ENCODE assay signal across 8 mouse cellular contexts in the genomic region with DNA sequence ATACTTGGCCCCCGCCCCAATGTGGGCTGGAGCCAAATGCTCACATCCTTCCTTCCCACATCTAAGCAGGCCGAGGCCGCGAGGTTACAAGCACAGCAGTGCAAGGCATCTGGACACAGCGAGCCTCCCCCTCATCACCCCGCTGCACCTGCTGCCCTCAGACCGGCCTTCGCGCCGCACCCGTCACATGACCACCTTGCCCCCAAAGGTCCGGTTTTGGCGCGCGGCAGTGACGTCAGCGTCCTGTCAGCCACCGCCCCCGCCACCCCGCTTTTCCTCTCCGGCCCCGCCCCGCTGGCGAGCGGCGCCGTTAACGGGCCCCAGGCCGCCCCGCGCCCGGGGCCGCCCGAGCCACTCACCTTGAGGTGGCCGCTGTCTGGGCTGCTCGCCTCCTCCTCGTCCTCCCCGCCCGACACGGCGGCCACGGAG. TPM values are rescaled to one million over a fixed set of nuclear protein-coding genes. Genes with fewer than 3 reads are reported as not detected.
A peak's percentile ranks its signal among the peaks of the same experiment; 100 is the strongest.
DNase-seq lines count a peak whose midpoint lies in the region; ATAC-seq and TF ChIP-seq lines count a peak whose summit lies in the region.

No protein-coding gene starts in this region.

- H3K36me3 ChIP-seq in forebrain, embryonic 12.5 days (replicated peaks), result no peaks in the 10 kb centered on the region
- H3K36me3 ChIP-seq in heart, postnatal 0 days (replicated peaks; ENCODE audit: control insufficient read depth, insufficient read depth, low read length), result no peaks in the 10 kb centered on the region
- no peaks in the 10 kb centered on the region for H3K36me3 ChIP-seq in neural tube, embryonic 15.5 days

- H3K27me3 ChIP-seq in forebrain, embryonic 12.5 days, result no peaks in the 10 kb centered on the region
- no peaks in the 10 kb centered on the region for H3K27me3 ChIP-seq in heart, postnatal 0 days (ENCODE audit: control insufficient read depth, insufficient read depth, low read length)
- H3K27me3 ChIP-seq in neural tube, embryonic 15.5 days (replicated peaks), result no peaks in the 10 kb centered on the region

- peak; percentile 21 for ATAC-seq in forebrain, embryonic 12.5 days (ENCODE audit: low FRiP score)
- ATAC-seq in heart, postnatal 0 days (ENCODE audit: insufficient read depth, low read depth), result peak; percentile 6
- peak; percentile 43 for ATAC-seq in neural tube, embryonic 15.5 days (ENCODE audit: low FRiP score)

- peaks cover 25% of the 10 kb centered on the region for H3K4me1 ChIP-seq in forebrain, embryonic 12.5 days
- peaks cover 36% of the 10 kb centered on the region for H3K4me1 ChIP-seq in heart, postnatal 0 days (ENCODE audit: control insufficient read depth, insufficient read depth)
- H3K4me1 ChIP-seq in lung, adult 2 months (ENCODE audit: control insufficient read depth, insufficient read depth, low read length), result no peaks in the 10 kb centered on the region
- H3K4me1 ChIP-seq in neural tube, embryonic 15.5 days, result peaks cover 20% of the 10 kb centered on the region

- peak overlapping the region; percentile 86 for H3K9ac ChIP-seq in forebrain, embryonic 12.5 days
- peak overlapping the region; percentile 74 for H3K9ac ChIP-seq in heart, postnatal 0 days (replicated peaks; ENCODE audit: low read depth, low read length)
- peak overlapping the region; percentile 64 for H3K9ac ChIP-seq in neural tube, embryonic 15.5 days (replicated peaks)

- TF ChIP-seq EP300 in heart, postnatal 0 days (IDR thresholded peaks at IDR 0.05; ENCODE audit: low read depth), result no peak

- WGBS in forebrain, embryonic 12.5 days, result under 1% methylated on average over 42 of the region's 42 CpGs
- WGBS in heart, postnatal 0 days, result under 1% methylated on average over 40 of the region's 42 CpGs
- 1% methylated on average over 42 of the region's 42 CpGs for WGBS in lung, adult 2 months
- WGBS in neural tube, embryonic 15.5 days, result 1% methylated on average over 40 of the region's 42 CpGs

- H3K4me3 ChIP-seq in forebrain, embryonic 12.5 days (replicated peaks), result peak overlapping the region; percentile 95
- H3K4me3 ChIP-seq in heart, postnatal 0 days (ENCODE audit: low read depth, low read length), result peak overlapping the region; percentile 92
- peak overlapping the region; percentile 86 for H3K4me3 ChIP-seq in lung, adult 2 months (replicated peaks; ENCODE audit: extremely low read depth, low read depth, low read length)
- peak overlapping the region; percentile 88 for H3K4me3 ChIP-seq in neural tube, embryonic 15.5 days (replicated peaks)

- peak overlapping the region; percentile 89 for H3K4me2 ChIP-seq in forebrain, embryonic 12.5 days
- H3K4me2 ChIP-seq in heart, postnatal 0 days (ENCODE audit: low read depth, low read length), result peak overlapping the region; percentile 95
- H3K4me2 ChIP-seq in neural tube, embryonic 15.5 days, result peak overlapping the region; percentile 87

- no peaks in the 10 kb centered on the region for H3K9me3 ChIP-seq in forebrain, embryonic 12.5 days
- H3K9me3 ChIP-seq in heart, postnatal 0 days (replicated peaks; ENCODE audit: control insufficient read depth, low read length), result no peaks in the 10 kb centered on the region
- H3K9me3 ChIP-seq in neural tube, embryonic 15.5 days (replicated peaks), result no peaks in the 10 kb centered on the region

- peak; percentile 49 to 55 for DNase-seq in CD8-positive naive resting alpha-beta T cell, adult 2 months (ENCODE audit: low read depth in 2 of 2, low spot score in 2 of 2)
- DNase-seq in c-Kit-positive CD71-negative TER-119-negative erythroid progenitor cells, embryonic 14.5 days (ENCODE audit: low read depth), result peak; percentile 76
- DNase-seq in heart, postnatal 0 days (ENCODE audit: low spot score), result peak; percentile 79
- peak; percentile 93 to 95 for DNase-seq in kidney, postnatal 4 days
- DNase-seq in lung, adult 2 months, result peak; percentile 87
- peak; percentile 92 for DNase-seq in testis, postnatal 14 days (ENCODE audit: low spot score)

- peak overlapping the region; percentile 94 for H3K27ac ChIP-seq in forebrain, embryonic 12.5 days
- H3K27ac ChIP-seq in heart, postnatal 0 days (ENCODE audit: low read depth), result peak overlapping the region; percentile 92
- H3K27ac ChIP-seq in neural tube, embryonic 15.5 days (replicated peaks), result peak overlapping the region; percentile 79

- no peak for TF ChIP-seq CTCF in heart, postnatal 0 days (IDR thresholded peaks at IDR 0.05; ENCODE audit: low read depth)
- no peak for TF ChIP-seq CTCF in lung, adult 2 months (IDR thresholded peaks at IDR 0.05; ENCODE audit: insufficient read depth, low read length)

- TF ChIP-seq POLR2A in lung, adult 2 months (IDR thresholded peaks at IDR 0.05; ENCODE audit: borderline replicate concordance, extremely low read depth, low read depth, low read length), result peak; percentile 67; the same call in 1 of the 2 replicates

RNA-seq across cellular contexts. Expression of a gene that starts 0.7 kb away (rescaled TPM):
- polyA plus RNA-seq in forebrain, embryonic 12.5 days (2016; fragmentation: Nextera tagmentation; extraction: Ambion mirVana), result 27.9 and 29.3 TPM in 2 replicates
- total RNA-seq in heart, postnatal 0 days (2014; rRNA removed; ENCODE audit: low replicate concordance), result 35.0 and 35.6 TPM in 2 replicates
- polyA plus RNA-seq in heart, postnatal 0 days (2015; fragmentation: Nextera tagmentation; extraction: Ambion mirVana), result 22.7 and 23.8 TPM in 2 replicates
- polyA plus RNA-seq in lung, adult 2 months (2012; rRNA removed), result 7.1 and 10.4 TPM in 2 replicates
- polyA plus RNA-seq in neural tube, embryonic 15.5 days (2015; fragmentation: Nextera tagmentation; extraction: Ambion mirVana), result 5.0 and 6.3 TPM in 2 replicates

RNA-seq across cellular contexts. Expression of a gene that starts 9.4 kb away (rescaled TPM):
- 20.0 and 20.6 TPM in 2 replicates for polyA plus RNA-seq in forebrain, embryonic 12.5 days (2016; fragmentation: Nextera tagmentation; extraction: Ambion mirVana)
- 39.7 and 50.3 TPM in 2 replicates for total RNA-seq in heart, postnatal 0 days (2014; rRNA removed; ENCODE audit: low replicate concordance)
- 42.1 and 44.0 TPM in 2 replicates for polyA plus RNA-seq in heart, postnatal 0 days (2015; fragmentation: Nextera tagmentation; extraction: Ambion mirVana)
- polyA plus RNA-seq in lung, adult 2 months (2012; rRNA removed), result 22.6 and 26.7 TPM in 2 replicates
- polyA plus RNA-seq in neural tube, embryonic 15.5 days (2015; fragmentation: Nextera tagmentation; extraction: Ambion mirVana), result 52.5 and 55.9 TPM in 2 replicates

RNA-seq across cellular contexts. Expression of a gene that starts 23.1 kb away (rescaled TPM):
- polyA plus RNA-seq in forebrain, embryonic 12.5 days (2016; fragmentation: Nextera tagmentation; extraction: Ambion mirVana), result 1.3 and 1.9 TPM in 2 replicates
- total RNA-seq in heart, postnatal 0 days (2014; rRNA removed; ENCODE audit: low replicate concordance), result 2.0 and 3.7 TPM in 2 replicates
- polyA plus RNA-seq in heart, postnatal 0 days (2015; fragmentation: Nextera tagmentation; extraction: Ambion mirVana), result 3.5 and 5.3 TPM in 2 replicates
- polyA plus RNA-seq in lung, adult 2 months (2012; rRNA removed), result 5.7 and 6.8 TPM in 2 replicates
- 1.6 and 2.7 TPM in 2 replicates for polyA plus RNA-seq in neural tube, embryonic 15.5 days (2015; fragmentation: Nextera tagmentation; extraction: Ambion mirVana)

Comparison
In these comparisons a context has a peak if more than half of its experiments do, and no peak if none do; other contexts are left out.
1. Peak in every context shown above with its lines: DNase-seq, ATAC-seq, H3K4me3 ChIP-seq and H3K27ac ChIP-seq.